Mouse (Mus musculus): ENCODE measurements around the gene Ralgapa2. TPM values are rescaled to one million over a fixed set of nuclear protein-coding genes. Genes with fewer than 3 reads are reported as not detected.
A peak's percentile ranks its signal among the peaks of the same experiment; 100 is the strongest.

The Ralgapa2 gene
- total and polyA plus RNA-seq, 3 experiments: 14.5 to 41.3 (median 36.7) TPM

- TF ChIP-seq CTCF (IDR thresholded peaks at IDR 0.05) (no peak), POLR2A (IDR thresholded peaks at IDR 0.05; ENCODE audit: insufficient read depth, low read depth, low read length) (no peak)
- WGBS: 2% methylated on average over 16 of the region's 16 CpGs
- H3K27me3 ChIP-seq (ENCODE audit: control insufficient read depth, insufficient read depth, low read length): peaks cover 34% of the 10 kb centered on the region
- H3K36me3 ChIP-seq (ENCODE audit: control insufficient read depth, insufficient read depth, low read length): no peaks in the 10 kb centered on the region
- peaks cover 2% of the 10 kb centered on the region for H3K4me1 ChIP-seq (ENCODE audit: control insufficient read depth, insufficient read depth, low read length)
- peak in 1 of 2 experiments; percentile 17 for DNase-seq
- H3K79me2 ChIP-seq (replicated peaks; ENCODE audit: control insufficient read depth, insufficient read depth, low read length): no peaks in the 10 kb centered on the region
- no peak overlapping the region for H3K9ac ChIP-seq (ENCODE audit: low read depth, low read length)
- intact Hi-C loops (cut with DNase I): loop anchor here (10.0 kb wide), 1 partner anchor 197 kb away; no protein-coding TSS in a partner anchor
- H3K27ac ChIP-seq: no peak overlapping the region
- H3K4me3 ChIP-seq: no peak overlapping the region
Measured at GRCm38 (mm10) chr2:146217227-146217980, 294.7 kb downstream of the Ralgapa2 start.

GRCm38 (mm10) chr2:146216111-146217064 is 295.8 kb downstream of the Ralgapa2 start:
- DNase-seq: no peak
- Histone ChIP-seq H3K9ac (ENCODE audit: low read depth, low read length) (no peak overlapping the region), H3K36me3 (ENCODE audit: control insufficient read depth, insufficient read depth, low read length) (no peaks in the 10 kb centered on the region), H3K79me2 (replicated peaks; ENCODE audit: control insufficient read depth, insufficient read depth, low read length) (no peaks in the 10 kb centered on the region), H3K4me1 (ENCODE audit: control insufficient read depth, insufficient read depth, low read length) (peaks cover 2% of the 10 kb centered on the region), H3K27ac (no peak overlapping the region), H3K4me3 (no peak overlapping the region), H3K27me3 (ENCODE audit: control insufficient read depth, insufficient read depth, low read length) (peaks cover 27% of the 10 kb centered on the region)
- 33% methylated on average over 14 of the region's 14 CpGs for WGBS
- TF ChIP-seq EP300 (IDR thresholded peaks at IDR 0.05; ENCODE audit: insufficient read depth, low read depth, low read length) (no peak), CTCF (IDR thresholded peaks at IDR 0.05) (no peak), POLR2A (IDR thresholded peaks at IDR 0.05; ENCODE audit: insufficient read depth, low read depth, low read length) (no peak)
- intact Hi-C loops (cut with DNase I): loop anchor here (10.0 kb wide), 1 partner anchor 198 kb away; no protein-coding TSS in a partner anchor

GRCm38 (mm10) chr2:146214715-146215114 is 297.4 kb downstream of the Ralgapa2 start:
- no peaks in the 10 kb centered on the region for H3K36me3 ChIP-seq (ENCODE audit: control insufficient read depth, insufficient read depth, low read length)
- TF ChIP-seq CTCF (IDR thresholded peaks at IDR 0.05) (peak; percentile 72), POLR2A (IDR thresholded peaks at IDR 0.05; ENCODE audit: insufficient read depth, low read depth, low read length) (no peak)
- 7% methylated on average over 9 of the region's 9 CpGs for WGBS
- intact Hi-C loops (cut with DNase I): loop anchor here (10.0 kb wide), 1 partner anchor 200 kb away; no protein-coding TSS in a partner anchor
- no peak overlapping the region for H3K4me3 ChIP-seq
- peaks cover 2% of the 10 kb centered on the region for H3K4me1 ChIP-seq (ENCODE audit: control insufficient read depth, insufficient read depth, low read length)
- no peak for DNase-seq
- H3K9ac ChIP-seq (ENCODE audit: low read depth, low read length): no peak overlapping the region
- H3K79me2 ChIP-seq (replicated peaks; ENCODE audit: control insufficient read depth, insufficient read depth, low read length): no peaks in the 10 kb centered on the region
- H3K27me3 ChIP-seq (ENCODE audit: control insufficient read depth, insufficient read depth, low read length): peaks cover 19% of the 10 kb centered on the region
- no peak overlapping the region for H3K27ac ChIP-seq

- H3K4me1 ChIP-seq (ENCODE audit: control insufficient read depth, insufficient read depth, low read length): no peaks in the 10 kb centered on the region
- intact Hi-C loops (cut with DNase I): loop anchor here (10.0 kb wide), 1 partner anchor 204 kb away; no protein-coding TSS in a partner anchor
- H3K79me2 ChIP-seq (replicated peaks; ENCODE audit: control insufficient read depth, insufficient read depth, low read length): no peaks in the 10 kb centered on the region
- H3K27me3 ChIP-seq (ENCODE audit: control insufficient read depth, insufficient read depth, low read length): peaks cover under 1% of the 10 kb centered on the region; the same call in 1 of the 2 replicates
- 51% methylated on average over 4 of the region's 4 CpGs for WGBS
- no peak for TF ChIP-seq EP300 (IDR thresholded peaks at IDR 0.05; ENCODE audit: insufficient read depth, low read depth, low read length)
- no peak for TF ChIP-seq POLR2A (IDR thresholded peaks at IDR 0.05; ENCODE audit: insufficient read depth, low read depth, low read length)
- H3K36me3 ChIP-seq (ENCODE audit: control insufficient read depth, insufficient read depth, low read length): no peaks in the 10 kb centered on the region
- no peak overlapping the region for H3K9ac ChIP-seq (ENCODE audit: low read depth, low read length)
- DNase-seq: no peak
- no peak overlapping the region for H3K27ac ChIP-seq
- no peak overlapping the region for H3K4me3 ChIP-seq
Measured at GRCm38 (mm10) chr2:146210968-146211367, 301.2 kb downstream of the Ralgapa2 start.

GRCm38 (mm10) chr2:146197947-146198346 is 314.2 kb downstream of the Ralgapa2 start:
- 57% methylated on average over 7 of the region's 7 CpGs for WGBS
- no peak for DNase-seq
- Histone ChIP-seq H3K27me3 (ENCODE audit: control insufficient read depth, insufficient read depth, low read length) (no peaks in the 10 kb centered on the region), H3K79me2 (replicated peaks; ENCODE audit: control insufficient read depth, insufficient read depth, low read length) (no peaks in the 10 kb centered on the region), H3K4me3 (no peak overlapping the region), H3K4me1 (ENCODE audit: control insufficient read depth, insufficient read depth, low read length) (no peaks in the 10 kb centered on the region), H3K27ac (no peak overlapping the region), H3K36me3 (ENCODE audit: control insufficient read depth, insufficient read depth, low read length) (no peaks in the 10 kb centered on the region), H3K9ac (ENCODE audit: low read depth, low read length) (no peak overlapping the region)
- TF ChIP-seq POLR2A (IDR thresholded peaks at IDR 0.05; ENCODE audit: insufficient read depth, low read depth, low read length) (no peak), EP300 (IDR thresholded peaks at IDR 0.05; ENCODE audit: insufficient read depth, low read depth, low read length) (no peak), CTCF (IDR thresholded peaks at IDR 0.05) (no peak)
- intact Hi-C loops (cut with DNase I): no loop called here
